Mouse (Mus musculus) heart, adult 8-10 months (tissue): Measurements from ENCODE around the gene Chka. TPM values are rescaled to one million over a fixed set of nuclear protein-coding genes. Genes with fewer than 3 reads are reported as not detected.

Experiments
- DNase-seq: peaks from one replicate; pipeline ENCODE4 v3.0.0; 2022; ENCODE audit warnings: low spot score
- total RNA-seq, 4 experiments: library from RNA; stranded (reverse); gene quantifications; 2 replicates each; pipeline ENCODE4 v1.2.4; 2022

Gene Chka
- total RNA-seq, 4 experiments from 2014 or later = 8.3 to 10.4 (median 8.7) TPM

DNA sequence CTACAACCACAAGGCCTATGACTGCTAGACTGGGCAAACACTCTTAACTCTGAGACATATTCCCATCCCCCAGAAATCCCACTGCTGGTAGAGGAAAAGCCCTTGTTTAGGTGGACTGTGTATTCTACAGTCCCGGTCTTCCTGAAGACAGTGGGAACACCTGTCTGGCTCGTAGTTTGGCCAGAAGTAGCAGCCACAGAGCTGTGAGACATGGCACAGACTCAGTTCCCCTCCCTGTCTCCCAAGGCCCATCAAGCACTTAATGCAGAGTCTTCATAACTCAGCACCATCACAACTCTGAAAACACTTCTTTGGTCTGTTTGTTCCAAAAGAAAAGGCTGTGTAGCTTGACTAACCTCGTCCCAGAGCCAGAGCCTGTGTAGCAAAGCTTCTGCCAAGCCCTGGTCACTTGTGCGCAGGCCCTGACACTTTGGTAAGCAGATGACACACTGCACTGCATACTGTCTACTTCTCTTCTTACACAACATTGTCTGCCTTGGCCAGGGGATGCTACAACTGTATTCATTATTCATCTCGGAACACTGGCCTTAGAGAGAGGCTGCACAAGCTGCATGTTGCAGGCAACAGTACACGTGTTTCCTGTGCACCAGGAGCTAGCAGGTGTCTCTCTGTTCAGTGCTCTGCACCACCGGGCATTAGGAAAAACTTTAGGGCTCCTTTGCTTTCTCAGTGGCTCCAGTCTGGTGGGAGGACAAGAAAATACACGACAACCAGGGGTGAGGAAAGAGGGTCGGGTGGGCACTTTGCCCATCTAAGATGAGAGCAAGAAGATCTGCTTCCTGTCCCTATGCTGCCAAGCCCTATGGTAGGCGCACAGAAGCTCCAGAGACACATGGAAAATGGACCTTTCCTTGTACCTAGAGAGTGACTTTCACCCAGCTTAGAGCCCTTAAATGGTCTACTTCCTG is 4.6 kb upstream of the Chka start:
- no peak for DNase-seq

DNA sequence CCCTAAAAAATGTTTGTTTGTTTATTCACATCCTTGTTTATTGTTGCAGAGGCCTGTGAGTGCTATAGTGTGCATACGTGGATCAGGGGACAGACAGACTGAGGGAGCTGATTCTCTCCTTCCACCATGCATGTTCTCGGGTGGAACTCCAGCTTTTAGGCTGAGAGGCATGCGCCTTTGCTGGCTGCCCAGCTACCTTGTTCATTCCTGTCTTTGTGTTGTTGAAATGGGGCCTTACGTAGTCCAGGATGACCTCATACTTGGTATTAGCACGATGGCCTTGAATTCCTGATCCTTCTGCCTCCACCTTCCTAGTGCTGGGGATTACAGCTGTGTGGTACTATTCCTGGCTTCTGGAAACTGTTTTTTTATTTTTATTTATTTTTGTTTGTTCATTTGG is 3.9 kb upstream of the Chka start:
- DNase-seq = no peak

DNA sequence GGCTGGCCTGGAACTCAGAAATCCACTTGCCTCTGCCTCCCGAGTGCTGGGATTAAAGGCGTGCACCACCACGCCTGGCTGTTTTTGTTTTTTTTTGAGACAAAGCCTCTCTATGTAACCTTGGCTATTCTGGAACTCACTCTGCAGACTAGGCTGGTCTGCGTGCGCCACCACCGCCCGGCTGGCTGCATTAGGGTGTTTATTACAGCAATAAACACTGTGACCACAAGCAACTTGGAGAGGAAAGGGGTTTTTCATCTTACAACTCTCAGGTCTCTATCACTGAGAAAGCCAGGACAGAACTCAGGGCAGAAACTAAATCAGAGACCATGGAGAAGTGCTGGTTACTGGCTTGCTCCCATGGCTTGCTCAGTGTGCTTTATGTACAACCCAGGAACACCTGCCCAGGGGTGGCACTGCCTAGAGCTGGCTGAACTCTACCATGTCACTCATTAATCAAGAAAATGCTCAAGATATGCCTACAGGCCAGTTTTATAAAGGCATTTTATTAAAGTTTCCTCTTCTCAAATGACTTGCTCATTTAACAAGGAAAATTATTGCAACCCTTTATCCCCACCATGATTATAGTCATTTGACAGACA is 3.3 kb upstream of the Chka start:
- DNase-seq = no peak

DNA sequence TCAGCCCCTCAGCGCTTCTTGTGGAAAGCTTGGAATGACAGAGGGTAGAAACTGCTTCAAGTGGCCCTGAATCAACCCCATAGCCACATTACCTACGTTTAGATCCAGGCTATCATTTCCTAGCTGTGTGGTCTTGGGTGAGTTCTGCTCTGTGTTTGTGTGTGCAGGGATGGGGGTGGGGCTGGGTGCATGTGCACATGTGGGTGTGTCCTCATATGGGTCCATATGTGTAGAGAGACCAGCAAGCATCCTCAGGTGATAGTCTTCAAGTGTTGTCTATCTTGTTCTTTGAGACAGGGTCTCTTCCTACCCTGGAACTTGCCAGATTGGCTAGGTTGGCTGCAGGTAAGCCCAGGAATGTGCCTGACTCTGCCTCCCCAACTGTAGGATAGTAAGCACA is 2.3 kb upstream of the Chka start:
- DNase-seq = no peak

DNA sequence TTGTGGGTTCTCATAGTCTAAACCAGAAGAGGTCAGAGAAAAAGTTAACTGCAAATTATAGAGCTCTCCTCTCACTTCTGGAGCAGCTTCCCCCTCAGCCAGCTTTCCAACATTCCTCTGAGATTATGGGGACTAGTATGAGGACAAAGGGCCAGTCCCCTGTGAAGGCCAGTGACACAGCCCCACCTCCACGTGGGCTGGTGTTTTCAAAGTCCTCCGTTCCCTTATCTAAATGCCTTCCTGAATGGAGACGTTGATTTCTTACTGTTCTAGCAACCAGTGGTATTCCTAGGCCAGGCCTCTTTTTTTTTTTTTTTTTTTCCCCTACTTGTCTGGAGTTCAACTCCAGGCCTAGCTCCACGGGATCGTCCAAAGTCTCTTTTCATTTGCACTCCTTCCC is 1.5 kb upstream of the Chka start:
- no peak for DNase-seq

DNA sequence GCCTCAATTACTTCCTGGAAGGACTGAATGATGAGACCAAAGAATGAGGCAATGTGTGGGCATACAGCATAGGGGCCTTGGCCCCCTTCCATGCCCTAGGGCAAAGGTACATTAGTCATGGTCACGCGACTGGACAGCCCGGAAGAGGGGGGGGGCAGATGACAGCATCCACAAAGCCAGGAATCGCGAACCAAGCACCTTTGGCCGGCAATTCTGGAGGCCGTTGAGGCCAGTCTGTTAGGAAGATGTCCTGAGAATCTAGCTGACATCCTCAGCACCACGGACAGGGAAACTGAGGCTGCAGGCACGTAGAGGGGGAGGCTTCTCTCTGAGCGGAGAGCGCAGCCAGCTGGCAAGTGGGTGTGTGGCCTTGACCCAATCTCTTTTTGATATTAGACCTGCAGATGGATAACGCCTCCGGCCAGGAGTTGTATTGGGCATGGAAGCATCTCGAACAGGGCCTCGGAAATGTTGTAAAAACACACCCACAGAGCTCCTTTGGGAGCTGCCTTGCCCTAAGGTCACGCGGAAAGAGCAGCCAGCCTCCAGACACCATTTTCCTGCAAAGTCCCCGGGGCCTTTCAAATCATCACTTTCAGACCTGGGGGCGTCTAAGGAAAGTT is 615 bp upstream of the Chka start:
- DNase-seq = no peak

DNA sequence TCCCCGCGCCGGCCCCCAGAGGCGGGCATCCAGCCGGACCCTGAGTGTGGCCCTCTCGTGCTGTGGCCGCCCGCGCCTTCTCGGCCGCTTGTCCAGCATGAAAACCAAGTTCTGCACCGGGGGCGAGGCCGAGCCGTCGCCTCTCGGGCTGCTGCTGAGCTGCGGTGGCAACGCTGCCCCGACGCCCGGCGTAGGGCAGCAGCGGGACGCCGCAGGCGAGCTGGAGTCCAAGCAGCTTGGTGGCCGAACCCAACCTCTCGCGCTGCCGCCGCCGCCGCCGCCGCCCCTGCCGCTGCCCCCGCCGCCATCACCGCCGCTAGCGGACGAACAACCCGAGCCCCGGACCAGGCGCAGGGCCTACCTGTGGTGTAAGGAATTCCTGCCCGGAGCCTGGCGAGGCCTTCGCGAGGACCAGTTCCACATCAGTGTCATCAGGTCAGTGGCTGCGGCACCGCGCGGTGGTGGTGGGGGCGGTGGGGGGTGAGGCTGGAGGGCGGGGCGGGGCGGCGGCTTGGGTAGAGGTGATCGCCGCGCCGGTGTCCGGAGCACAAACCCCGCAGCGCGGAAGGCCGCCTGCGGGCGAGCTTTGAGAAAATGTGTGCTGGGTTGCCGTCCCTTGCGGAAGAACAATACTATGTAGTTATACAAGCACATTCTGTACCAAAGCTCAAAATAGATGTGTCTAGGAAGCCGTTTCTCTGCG is 557 bp downstream of the Chka start:
- DNase-seq = peak; percentile 42

DNA sequence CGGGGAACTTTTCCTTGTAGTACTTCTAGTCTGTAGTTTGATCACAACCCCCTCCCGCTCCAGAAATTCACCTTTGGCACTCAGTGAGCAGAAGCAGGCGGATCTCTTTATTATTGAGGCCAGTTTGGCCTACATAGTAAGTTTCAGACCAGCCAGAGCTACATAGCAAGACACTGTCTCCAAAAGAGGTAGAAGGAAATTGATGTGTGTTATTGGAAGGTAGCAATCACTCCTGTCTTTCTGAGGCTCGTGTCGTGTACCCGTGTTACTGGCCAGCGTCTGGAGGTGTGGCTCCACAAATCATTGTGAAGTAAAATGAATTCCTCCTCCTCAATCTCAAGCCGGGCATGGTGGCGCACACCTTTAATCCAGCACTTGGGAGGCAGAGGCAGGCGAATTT is 1.5 kb downstream of the Chka start:
- no peak for DNase-seq

DNA sequence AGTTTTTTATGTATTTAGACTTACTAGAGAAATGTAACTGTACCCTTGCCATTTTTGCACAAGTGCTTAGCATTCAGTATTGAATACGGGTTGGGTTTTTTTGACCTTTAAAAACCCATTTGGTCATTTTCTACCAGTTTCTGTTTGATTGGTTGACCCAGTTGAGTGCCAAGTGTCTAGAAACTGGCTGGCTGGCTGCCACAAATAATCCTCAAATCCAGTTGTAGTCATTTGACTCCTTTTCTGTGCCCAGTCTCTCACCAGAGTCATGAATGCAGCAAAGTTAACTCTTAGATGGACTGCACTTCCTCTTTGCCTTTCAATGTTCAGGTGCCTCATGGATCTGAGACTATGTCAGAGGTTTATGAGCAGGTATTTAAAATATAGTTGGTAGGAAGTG is 2.3 kb downstream of the Chka start:
- no peak for DNase-seq

DNA sequence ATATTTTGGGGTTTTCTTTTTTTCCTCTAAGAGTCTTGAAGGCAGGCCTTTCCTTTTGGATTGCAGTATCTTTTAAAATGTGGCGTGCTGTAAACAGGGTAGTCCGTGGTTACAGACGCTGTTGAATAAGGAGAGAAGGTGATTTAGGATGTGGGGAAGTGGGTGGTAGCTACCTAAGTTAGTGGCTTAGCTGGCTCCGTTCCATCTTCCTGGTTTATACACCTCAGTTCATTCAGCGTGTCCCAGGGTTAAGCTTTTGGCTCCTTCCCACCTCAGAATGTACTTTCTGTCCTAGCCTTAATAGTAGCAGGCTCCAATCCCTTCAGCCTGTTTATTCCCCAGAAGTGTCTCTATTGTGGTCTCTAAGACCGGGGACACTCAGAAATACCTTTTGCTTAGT is 3.5 kb downstream of the Chka start:
- no peak for DNase-seq

DNA sequence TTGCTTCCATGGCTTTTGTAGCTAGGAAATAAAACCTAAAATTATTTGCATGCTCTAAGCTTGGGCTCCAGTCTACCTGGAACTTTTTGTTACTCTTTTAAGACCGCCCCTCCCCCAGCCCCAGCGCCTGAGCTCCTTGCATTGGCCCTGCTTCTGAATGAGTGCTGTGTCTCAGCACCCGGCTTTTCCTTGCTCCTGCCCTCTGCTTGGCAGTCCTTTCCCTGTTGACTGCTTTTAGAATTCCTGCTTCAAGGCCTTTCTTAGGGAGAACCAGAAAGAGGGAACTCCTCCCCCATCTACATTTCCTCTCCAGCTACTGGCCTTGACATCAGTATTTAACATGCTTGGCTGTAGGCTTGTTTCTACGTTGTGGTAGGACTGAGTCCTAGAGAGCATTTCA is 4.0 kb downstream of the Chka start:
- no peak for DNase-seq

DNA sequence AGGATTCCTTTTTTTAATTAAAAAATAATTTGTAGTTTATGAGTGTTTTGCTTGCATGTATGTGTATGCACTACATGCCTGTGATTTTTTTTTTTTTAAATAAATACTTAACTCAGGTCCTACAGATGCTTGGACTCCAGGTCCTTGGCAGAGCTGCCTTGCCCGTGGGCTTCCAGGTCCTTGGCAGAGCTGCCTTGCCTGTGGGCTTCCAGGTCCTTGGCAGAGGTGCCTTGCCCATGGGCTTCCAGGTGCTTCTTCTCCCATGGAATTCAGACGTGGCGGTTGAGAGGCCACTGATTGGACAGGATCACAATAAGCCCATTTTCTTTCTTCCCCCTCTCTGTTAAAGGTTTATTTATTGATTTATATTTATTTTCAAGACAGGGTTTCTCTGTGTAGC is 5.6 kb downstream of the Chka start:
- DNase-seq = no peak

DNA sequence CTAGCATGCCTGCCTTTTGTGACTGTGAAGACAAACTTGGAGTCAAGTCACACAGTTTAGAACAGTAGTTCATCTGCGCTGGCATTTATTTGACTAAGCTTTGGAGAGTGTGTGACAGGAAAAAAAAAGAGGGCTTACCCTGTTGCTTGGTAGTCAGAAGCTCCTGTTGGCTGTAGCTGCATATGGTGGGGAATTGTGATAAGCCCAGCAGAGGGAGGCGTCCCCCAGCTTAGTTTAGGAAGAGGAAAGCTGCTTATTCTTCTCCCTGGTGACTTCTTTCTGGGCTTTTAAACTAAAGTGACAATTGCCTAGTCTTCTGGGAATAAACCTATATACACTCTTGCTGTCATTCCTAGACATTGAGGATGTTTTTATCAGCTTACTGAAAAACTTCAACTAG is 11.1 kb downstream of the Chka start:
- DNase-seq = no peak

DNA sequence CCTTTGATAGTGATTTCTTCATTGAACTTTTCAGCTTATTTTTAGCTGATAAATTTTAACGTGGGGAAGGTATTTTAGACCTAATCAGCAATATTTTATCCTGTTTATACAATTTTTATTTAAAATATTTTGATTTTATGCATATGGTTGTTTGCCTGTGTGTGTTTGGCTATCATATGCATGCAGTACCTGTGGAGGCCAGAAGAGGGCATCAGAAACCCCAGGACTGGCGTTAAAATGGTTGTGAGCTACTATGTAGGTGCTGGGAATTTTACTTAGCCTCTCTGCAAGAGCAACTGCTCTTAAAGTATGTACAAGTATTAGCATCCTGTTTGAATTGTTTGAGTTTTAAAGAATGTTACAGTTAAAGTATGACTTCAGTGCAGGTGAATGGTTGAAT is 13.4 kb downstream of the Chka start:
- DNase-seq = no peak

DNA sequence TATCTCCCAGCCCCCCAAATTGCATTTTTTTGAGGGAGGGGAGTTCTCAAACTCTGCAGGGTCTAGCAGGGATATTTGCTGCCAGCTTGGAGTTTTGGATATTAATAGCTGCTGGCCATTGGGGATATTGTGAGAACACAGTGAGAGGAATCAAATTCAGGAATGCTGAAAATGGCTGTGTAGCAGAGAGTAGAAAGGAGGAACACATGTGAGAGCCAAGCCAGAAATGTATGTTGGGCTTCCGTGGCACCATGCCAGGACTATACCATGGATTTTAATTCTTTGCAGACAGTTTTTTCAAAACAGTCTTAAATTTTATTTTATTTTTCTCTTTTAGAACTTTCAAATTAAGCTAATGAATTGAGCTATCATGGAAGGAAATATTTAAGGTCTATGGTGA is 16.7 kb downstream of the Chka start:
- DNase-seq = no peak

DNA sequence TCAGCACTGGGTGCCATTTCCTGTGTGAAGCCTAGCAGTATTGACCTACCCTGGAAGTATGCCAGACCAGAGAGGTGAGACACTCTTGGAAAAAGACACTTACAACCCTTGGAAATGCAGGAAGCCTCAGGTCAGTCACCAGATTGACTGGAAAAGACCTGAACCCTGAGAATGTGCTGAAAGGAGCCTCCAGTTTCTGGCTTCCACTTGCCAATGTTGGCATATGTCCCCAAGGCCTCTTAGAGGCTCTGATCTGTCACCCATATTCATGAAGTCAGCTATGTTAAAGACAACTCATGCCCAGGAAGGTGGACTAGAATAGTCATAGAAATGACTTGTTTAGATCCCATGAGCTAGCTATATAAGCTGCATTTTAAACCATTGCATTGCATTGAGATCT is 19.9 kb downstream of the Chka start:
- DNase-seq = no peak

DNA sequence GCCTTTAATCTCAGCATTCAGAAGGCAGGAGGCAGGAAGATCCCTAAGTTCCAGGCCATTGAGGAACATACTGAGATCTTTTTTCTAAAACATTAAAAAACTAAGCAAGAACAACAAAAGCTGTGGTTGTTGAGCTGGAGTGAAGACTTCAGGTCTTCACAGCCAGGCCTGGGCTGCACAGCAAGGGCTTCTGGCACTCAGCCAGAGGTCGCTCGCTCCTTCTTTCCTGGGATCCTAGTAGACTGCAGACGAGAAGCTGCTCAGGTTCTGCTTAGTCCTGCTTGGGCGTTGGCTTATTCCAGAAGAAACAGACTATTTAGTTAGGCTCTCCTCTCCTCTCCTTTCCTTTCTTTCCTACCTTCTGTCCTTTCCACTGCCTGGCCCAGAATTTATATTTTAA is 20.8 kb downstream of the Chka start:
- DNase-seq = no peak

DNA sequence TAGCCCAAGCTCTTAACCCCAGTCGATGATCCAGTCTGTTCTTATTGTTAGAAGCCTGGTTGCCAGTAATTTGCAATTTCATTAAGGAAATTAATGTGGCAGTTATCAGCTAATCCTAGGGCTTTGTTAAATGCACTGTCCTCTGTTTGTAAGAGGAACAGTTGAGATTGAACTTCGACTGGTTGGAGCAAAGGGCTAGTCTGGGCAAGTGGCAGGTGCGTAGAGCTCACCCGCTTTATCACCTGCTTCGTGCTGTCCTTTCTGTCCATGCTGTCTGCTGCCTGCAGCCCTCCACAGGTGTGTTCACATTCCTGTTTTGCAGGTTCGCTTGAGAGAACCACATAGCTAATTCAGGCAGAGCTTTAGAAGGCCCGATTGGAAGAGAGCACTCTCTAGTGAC is 23.5 kb downstream of the Chka start:
- DNase-seq = no peak

DNA sequence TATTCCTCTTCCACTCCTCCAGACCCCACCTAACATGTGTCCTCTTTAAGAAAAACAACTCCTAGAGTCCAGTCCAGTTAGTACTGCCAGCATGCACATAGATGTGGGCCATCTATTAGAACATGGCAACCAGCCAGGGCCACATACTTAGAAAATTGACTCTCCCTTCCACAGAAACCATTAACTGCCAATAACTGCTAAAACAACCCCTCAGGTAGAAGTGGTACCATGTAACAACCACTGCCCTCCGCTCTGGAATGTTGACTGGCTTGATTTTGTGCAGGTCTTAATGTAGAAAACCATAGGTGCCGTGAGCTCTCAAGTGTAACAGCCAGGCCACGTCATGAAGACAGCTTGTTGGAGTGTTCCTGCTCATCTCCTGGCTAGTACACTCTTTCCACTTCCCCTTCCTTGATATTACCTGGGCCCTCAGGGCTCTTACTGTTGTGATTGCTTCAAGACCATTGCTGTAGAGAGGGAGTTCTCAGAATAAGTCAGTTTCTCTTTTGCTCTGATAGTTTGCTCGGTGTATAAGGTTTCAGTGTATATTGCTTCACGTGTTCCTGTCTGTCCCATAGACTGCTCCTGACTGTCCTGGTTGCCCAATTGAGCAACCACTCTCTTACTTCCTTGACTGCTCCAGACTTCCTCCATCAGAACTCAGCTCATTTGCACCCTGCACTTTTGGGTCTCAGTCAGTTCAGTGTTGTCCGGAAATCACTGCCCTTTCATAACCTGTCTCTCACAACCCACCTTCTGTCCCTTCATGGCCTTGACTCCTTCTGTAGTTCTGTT is 28.7 kb downstream of the Chka start:
- DNase-seq = no peak

DNA sequence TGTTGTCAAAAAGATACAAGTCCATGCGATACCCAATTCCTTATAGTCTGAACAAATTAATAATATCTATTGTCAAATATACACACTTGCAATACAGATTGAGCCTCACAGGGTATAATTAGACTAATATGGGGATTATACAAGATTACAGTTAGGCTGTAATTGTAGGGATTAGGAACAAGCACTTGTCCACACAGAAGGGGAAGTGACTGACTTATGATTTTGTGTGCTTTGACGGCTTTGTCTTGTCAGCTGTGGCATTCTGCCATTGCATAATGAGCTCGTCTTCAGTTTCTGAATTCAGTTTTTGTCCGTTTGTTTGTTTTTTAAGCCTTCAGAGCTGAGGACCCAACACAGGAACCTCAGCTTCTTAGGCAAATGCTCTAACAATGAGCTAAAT is 30.6 kb downstream of the Chka start:
- no peak for DNase-seq

DNA sequence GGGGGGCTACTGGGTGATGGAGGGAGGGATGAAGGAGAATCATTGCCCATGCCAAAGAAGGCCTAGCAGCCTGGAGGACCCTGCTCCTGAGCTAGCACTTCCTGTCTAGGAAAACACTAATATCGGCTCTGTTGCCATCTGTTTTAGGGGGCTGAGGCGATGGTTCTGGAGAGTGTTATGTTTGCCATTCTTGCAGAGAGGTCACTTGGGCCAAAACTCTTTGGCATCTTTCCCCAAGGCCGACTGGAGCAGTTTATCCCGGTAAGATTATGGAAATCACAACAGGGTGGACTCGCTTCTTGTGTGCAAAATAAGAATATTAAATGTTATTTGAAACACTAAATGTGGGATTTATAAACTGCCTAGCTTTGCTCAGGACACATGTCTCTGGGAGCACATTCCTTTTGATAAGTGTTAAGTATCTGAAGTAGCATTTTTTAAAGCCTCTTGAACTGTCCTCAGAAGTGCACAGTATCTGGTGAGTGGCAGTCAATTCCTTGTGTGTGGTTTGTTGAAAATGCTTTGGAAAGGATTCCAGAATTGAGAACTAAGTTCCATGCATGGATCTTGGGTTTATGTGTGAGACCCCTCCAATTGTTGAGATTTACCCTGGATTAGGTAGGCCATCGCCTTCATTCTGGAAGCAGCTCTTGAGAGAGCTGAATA is 32.9 kb downstream of the Chka start:
- no peak for DNase-seq
